Mouse (Mus musculus) mouse trophoblast stem cell (cell line): ENCODE results near the gene Slfn9.
"Not testable (repeated sequence)": the region's sequence is repeated elsewhere in the genome, so short reads cannot be mapped to it uniquely, and the experiment has no call there.

ENCODE experiments used
- in situ Hi-C, 2 experiments: fragments of 300-500 bp; cut with MseI, MboI; formaldehyde crosslinking; loops; 2 replicates in 1 of 2; 3 replicates in 1 of 2; pipeline ENCODE4 v1.15.1; 2025

The Slfn9 gene

GRCm38 (mm10) chr11:82959613-82960012, 32.0 kb downstream of the Slfn9 start:
- in situ Hi-C loops, result loop anchor here (5.0 kb wide), 2 partner anchors 37 to 42 kb away; no protein-coding TSS in a partner anchor

- in situ Hi-C loops, result loop anchor here (5.0 kb wide), 2 partner anchors 35 to 40 kb away; no protein-coding TSS in a partner anchor
Measured at GRCm38 (mm10) chr11:82956925-82957324, 34.7 kb downstream of the Slfn9 start.

GRCm38 (mm10) chr11:82954631-82955030, 37.0 kb downstream of the Slfn9 start:
- in situ Hi-C loops, result loop anchor here (5.0 kb wide), 2 partner anchors 32 to 37 kb away; no protein-coding TSS in a partner anchor

- in situ Hi-C loops, result no loop called here
Measured at GRCm38 (mm10) chr11:82952612-82953542, 38.8 kb downstream of the Slfn9 start.

- in situ Hi-C loops, result no loop called here
Measured at GRCm38 (mm10) chr11:82951865-82952611, 39.6 kb downstream of the Slfn9 start.

- in situ Hi-C loops, result no loop called here
Measured at GRCm38 (mm10) chr11:82950736-82951481, 40.7 kb downstream of the Slfn9 start, which contains the start of gene Slfn5. Gene Slfn5, plus strand, starts transcription at chr11:82951349.

GRCm38 (mm10) chr11:82949036-82949435, 42.6 kb downstream of the Slfn9 start:
- in situ Hi-C loops, result no loop called here

- in situ Hi-C loops, result no loop called here
Measured at GRCm38 (mm10) chr11:82947457-82947856, 44.2 kb downstream of the Slfn9 start.

GRCm38 (mm10) chr11:82945636-82946035, 46.0 kb downstream of the Slfn9 start:
- in situ Hi-C loops, result no loop called here

GRCm38 (mm10) chr11:82943336-82943735, 48.3 kb downstream of the Slfn9 start:
- in situ Hi-C loops, result no loop called here

GRCm38 (mm10) chr11:82933186-82933585, 58.4 kb downstream of the Slfn9 start:
- in situ Hi-C loops, result no loop called here

- in situ Hi-C loops, result not testable (repeated sequence)
Measured at GRCm38 (mm10) chr11:82931671-82932450, 59.8 kb downstream of the Slfn9 start.

- in situ Hi-C loops, result not testable (repeated sequence)
Measured at GRCm38 (mm10) chr11:82931161-82931560, 60.5 kb downstream of the Slfn9 start.

- in situ Hi-C loops, result not testable (repeated sequence)
Measured at GRCm38 (mm10) chr11:82930391-82930955, 61.2 kb downstream of the Slfn9 start.

GRCm38 (mm10) chr11:82929633-82929950, 62.0 kb downstream of the Slfn9 start:
- in situ Hi-C loops, result loop anchor here in 1 of 2 experiments (10.0 kb wide), 1 partner anchor 115 kb away; no protein-coding TSS in a partner anchor

- in situ Hi-C loops, result loop anchor here in 1 of 2 experiments (10.0 kb wide), 1 partner anchor 116 kb away; no protein-coding TSS in a partner anchor
Measured at GRCm38 (mm10) chr11:82928897-82929632, 62.6 kb downstream of the Slfn9 start.
